Mouse (Mus musculus) thymus, postnatal 36 days (tissue): ENCODE measurements around the gene Rpl23.
"Not testable (repeated sequence)": the region's sequence is repeated elsewhere in the genome, so short reads cannot be mapped to it uniquely, and the experiment has no call there.

Experiments used
- DNase-seq, 2 experiments: peaks; one replicate each; pipeline ENCODE4 v3.0.0; 2022; ENCODE audit warnings: mixed read lengths in 2 of 2

Gene Rpl23

DNA sequence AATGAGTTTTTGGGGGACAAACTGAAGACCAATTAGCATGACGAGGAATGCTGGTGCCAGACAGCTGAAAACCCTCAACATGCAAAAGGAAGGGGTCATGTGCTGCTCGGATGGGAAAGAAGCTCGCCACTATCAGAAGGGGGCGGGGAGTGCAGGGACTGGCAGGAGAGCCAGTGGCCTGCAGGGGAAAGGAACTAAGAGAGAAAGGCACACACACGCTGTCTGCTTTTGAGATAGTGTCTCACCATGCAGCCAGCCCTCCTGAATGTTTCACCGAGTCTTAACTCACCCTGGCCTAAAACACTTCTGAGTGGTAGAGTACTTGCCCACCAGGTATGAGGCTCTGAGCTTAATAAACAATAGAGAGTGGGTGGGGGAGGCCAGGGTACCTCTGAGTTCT is 23.3 kb downstream of the Rpl23 start:
- no peak for DNase-seq

DNA sequence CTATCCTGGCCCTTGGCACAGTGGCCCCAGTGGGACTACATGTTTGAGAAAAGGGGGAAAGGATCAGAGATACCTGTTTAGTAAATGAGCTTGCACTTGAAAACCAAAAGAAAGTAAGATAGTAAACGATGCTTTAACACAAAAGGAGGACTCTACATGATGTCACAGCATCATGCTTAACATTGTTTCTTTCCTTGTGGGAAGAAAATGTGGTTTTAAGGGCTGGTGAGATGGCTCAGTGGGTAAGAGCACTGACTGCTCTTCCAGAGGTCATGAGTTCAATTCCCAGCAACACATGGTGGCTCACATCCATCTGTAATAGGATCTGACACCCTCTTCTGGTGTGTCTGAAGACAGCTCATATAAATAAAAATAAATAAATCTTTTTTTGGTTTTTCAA is 24.1 kb downstream of the Rpl23 start:
- no peak for DNase-seq

DNA sequence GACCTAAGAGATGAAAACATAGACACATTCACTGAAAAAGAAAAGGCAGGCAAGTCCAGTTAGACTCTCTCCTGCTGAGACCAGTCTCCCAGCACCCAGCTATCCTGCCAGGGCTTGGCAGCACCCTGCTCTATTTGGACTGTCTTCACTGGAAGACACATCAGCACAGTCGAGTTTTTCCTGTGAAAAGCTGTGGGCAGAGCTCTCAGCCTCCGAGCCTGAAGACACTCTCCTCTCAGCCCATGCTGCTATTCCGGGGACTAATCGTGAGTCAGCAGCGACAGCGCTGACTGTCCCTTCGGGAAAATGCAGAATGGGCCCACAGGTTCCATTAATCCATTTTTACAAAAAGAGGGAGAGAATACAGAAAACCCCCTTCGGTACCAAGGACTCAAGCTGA is 29.0 kb downstream of the Rpl23 start:
- DNase-seq, result no peak

DNA sequence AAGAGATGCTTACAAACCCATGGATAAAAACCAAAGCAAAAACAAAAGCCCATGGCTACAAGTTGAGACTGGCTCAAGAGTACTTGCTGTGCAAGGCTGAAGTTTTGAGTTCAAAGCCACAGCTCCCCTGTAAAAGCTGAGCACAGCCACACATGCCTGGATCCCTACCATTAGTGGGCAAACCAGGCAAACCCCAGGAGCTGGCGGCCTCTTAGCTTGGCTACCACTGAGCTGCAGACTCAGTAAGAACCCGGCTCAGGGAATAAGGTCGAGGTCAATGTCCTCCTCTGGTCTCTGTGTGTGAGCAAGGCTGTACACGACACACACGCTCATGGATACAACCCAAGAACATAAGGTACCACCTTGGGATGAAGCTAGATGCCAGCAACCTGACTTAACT is 33.7 kb downstream of the Rpl23 start:
- no peak for DNase-seq

DNA sequence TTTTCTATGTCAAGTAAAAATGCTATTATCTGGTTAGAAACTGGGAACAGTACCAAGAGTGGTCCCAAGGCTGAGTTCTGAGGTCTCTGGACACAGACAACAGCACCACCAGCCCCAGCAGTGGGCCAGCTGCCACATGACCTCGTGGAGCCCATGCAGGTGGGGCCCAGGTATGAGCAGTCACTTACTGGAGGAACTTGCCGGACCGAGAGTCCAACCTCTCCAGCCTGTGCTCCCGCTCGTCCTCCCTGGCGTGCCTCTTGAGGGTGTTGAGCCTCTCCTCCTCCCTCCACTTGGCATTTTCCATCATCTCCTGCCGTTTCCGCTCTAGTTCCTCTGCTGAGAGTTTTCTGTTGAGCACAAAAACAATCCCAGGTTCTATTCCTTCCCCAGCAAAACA is 34.5 kb downstream of the Rpl23 start:
- no peak for DNase-seq

DNA sequence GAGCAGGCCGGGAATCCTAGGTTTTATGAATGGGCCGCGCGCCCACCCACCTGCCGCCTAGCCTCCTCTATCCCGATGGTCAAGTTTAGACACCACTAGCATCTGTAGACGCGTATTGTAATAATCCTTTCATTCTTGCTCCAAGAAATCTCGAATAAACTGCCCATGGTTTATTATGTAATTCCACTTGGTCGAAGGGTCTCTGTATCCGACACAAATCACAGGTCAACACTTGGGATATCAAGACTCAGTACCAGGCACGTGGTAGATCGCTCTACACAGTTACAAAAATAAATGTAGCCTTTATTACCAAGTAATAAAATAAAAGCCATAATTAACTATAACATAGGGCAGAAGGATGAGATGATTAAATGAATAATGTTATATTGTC is 36.9 kb downstream of the Rpl23 start:
- no peak for DNase-seq

DNA sequence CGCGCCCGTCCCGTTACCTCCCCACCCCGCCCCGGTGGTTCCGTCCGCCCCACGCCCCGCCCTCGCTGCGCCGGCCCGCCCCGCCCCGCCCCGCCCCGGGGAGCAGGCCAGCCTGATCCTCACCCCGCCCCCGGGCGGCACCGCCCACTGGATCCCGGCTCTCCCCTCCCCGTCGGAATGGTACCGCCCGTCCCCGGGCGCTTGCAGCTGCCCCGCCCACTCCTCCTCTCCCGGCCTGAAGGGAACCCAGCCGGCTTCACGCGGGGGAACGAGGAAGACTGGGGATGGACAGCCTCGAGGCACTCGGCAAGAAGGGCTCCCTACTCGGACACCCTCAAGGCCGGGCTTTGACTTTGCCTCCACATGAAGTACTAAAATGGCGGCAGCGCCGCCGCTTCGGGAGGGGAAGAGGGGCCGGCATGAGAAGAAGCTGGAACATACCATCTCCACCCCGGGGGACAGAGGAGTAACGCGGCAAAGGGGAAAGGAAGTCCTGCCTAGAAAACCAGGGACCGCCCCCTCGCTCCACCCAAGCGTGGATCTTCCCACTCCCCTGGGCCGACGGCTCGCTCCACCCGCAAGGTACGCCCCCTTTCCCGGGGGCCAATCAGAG is 37.4 kb downstream of the Rpl23 start:
- DNase-seq, result peak; percentile 99

DNA sequence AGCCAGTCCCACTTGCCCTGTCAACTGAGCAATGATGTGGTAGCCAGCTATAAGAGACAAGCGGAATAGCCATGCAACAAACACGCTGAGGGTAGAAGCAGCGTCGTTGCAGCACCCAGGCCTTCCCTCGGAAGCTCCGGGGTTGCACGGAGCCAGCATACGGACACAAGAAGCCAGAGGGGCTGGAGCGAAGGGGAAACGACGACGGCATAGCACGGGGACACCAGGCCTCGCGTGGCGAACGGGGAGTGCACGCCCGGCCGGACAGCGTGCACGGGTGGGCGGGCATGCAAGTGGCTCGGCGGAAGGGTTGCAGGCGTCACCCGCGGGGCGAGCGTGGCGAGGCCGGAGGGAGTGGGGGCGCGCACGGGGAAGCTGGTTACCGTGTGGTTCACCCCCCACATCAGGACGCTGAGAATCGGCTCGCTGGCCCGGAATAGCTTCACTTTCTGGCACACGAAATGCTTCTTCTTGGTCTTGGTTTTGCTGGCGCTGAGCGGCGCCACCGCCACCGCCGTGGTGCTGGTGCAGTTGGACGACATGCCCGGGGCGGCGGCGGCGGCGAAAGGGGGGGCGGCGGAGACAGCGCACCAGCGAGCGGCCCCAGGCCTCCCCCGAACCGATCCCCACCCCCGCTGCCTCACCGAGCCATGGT is 38.0 kb downstream of the Rpl23 start, which contains the start of gene Pip4k2b:
Pip4k2b (minus strand) TSS at position 642 of the 655 bp plus-strand sequence.
- no peak for DNase-seq

DNA sequence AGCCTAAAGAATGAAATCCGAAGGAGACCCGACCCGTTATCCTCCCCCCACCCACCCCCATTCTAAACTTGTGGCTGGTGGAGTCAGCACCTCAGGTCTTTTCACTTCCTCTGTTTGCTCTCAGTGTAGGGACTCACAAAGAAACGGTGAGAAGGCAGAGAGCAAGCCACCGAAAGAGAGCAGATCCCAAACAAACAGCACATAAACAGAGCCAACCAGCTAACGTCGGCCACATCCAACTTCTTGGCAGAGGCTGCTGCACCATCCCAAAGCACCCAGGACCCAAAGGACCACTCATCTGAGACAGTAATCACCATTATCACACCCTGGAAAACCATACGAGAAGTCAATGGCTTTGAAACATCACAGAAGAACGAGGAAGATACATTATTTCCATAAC is 38.8 kb downstream of the Rpl23 start:
- DNase-seq, result peak in 1 of 2 experiments; percentile 34

DNA sequence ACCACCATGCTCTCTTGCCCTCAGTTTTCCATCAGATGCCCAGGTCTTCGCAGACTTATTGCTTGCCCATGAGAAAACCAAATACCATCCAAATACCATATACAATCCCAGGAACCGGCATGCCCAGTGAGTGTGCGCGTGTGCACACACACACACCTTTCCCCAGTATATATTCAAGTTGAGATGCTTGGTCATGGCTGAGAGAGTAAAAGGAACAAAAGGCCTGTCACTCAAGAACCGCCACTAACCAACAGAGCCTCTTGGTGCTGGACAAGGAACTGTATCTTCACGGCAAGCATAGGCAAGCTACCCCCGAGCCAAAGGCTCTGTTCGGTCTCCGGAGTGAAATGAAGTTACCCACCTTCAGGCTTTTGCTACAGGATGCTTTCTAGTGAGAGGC is 39.6 kb downstream of the Rpl23 start:
- DNase-seq, result no peak

DNA sequence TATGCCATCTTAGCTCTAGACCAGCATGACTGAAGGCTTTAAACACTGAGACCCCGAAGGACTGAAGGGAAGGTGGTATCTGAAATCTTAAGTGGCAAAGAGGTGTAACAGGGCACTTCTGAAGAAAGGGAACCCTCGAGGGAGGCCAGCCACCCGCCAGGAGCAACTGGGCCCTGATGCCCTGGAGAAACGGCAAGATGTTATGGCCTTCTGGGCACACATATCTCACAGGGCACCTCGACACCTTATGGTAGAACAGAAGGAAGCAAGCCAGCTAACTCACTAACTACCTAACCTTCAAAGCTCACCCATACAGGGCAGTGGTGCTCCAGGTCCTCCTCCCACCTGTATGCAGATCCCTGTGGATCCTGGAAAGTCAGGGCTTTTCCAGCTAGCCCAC is 40.1 kb downstream of the Rpl23 start:
- DNase-seq, result no peak

DNA sequence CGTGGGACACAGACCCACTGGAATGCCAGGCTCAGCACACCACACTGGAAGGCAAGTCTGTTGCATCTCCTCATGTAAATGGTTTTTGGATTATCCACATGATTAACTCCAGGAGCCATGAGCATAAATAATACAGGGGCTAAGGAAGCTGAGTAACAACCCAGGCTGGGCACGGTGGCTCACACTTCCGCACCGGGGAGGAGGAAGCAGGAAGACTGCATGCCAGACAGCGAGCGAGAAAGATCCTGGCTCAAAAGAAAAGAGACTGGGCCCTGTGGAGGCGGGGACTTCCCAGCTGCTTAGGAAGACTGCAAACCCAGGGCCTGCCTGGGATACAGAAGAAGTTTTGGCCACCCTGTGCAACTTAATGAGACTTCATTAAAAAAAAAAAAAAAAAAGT is 42.0 kb downstream of the Rpl23 start:
- DNase-seq, result peak; percentile 25 to 44

DNA sequence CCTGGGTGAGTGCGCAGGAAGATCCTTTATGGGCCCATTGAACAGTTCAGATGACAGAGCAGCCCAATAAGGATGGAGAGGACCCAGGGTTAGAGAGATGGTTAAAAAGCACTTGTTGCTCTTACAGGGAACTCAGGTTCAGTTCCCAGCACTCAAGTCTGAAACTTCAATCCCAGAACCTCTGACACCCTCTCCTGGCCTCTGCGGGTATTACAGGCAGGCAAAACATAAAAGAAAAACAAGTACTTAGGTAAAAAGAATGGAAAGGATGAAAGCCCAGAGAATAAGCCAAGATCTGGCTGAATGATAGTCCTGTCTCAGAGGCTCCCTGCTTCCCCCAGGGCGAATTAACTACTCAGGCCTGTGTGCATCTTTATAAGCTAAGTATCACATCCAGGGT is 43.1 kb downstream of the Rpl23 start:
- DNase-seq, result no peak

DNA sequence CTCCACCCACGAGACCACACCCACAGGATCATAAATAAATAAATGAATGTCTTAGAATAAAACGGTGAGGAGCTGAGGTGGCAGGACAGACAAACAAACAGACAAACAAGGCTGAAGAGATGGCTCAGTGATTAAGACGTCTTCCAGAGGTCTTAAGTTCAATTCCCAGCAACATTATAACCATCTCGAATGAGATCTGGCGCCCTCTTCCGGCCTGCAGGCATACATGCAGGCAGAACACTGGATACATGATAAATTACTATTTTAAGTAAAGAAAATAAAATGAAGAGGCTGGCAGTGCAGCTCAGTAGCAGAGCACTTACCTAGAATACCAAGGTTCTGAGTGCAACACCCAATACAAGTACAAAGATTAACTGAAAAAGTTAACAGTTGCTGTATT is 43.5 kb downstream of the Rpl23 start:
- DNase-seq, result no peak

DNA sequence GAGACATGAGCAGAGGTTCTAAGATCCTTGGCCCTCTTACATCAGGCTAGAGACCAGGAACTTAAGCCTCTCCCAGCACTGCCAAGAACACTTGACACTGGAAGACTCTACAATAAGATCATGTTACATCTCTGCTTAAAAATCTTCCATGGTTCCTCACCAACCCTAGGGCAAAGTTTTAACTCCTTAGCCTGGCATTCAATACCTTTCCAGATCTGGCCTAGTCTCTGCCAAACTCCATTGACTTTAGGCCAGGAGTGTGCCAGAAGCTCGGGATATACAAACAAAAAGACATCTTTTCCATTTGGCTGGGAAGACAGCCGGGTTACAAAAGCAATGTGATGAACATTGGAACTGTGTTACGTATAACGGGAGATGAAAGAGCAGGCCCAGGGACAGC is 44.6 kb downstream of the Rpl23 start:
- DNase-seq, result no peak

DNA sequence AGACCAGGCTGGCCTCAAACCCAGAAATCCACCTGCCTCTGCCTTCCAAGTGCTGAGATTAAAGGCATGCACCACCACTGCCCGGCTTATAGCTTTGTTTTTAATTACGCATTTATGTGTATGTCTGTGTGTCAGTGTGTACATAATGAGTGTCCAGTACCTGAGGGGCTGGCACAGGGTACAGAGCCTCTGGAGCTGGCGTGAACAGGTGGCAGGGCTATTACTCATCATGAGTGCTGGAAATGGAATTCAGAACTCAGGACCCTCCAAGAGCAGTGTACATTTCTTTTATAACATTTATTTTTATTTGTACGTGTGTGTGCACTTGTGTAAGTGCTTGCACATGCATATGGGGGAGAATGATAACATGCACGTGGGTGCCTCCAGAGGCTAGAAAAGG is 45.6 kb downstream of the Rpl23 start:
- no peak for DNase-seq

DNA sequence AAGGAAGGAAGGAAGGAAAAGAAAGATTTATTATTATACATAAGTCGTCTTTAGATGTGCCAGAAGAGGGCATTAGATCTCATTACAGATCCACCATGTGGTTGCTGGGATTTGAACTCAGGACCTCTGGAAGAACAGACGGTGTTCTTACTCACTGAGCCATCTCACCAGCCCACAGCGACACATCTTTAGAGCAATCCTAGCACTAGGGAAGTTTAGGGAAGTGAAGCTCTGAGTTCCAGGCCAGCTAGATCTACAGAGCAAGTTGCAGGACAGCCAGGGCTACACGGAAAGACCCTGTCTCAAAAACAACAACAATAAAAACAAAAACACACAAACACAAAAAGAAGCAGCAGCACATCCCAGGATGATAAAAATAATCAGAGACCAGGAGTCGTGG is 47.4 kb downstream of the Rpl23 start:
- DNase-seq, result not testable (repeated sequence)

DNA sequence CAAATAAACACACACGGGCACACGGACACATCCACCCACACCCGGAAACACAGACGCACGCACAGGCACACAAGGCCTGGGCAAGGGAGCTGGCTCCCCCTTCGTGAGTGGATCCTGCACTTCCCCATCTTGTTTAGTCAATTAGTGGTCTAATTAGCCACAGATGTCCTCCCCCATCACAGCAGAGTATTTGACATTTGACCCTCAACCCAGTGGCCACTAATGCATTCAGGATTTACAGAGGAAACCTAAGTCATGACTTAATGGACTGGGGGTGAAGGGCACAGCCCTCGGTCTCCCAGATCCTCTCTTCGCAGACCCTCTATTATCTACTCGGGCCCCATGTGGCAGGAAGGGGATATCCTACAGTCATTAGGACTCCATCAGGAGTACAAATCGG is 48.5 kb downstream of the Rpl23 start:
- no peak for DNase-seq

DNA sequence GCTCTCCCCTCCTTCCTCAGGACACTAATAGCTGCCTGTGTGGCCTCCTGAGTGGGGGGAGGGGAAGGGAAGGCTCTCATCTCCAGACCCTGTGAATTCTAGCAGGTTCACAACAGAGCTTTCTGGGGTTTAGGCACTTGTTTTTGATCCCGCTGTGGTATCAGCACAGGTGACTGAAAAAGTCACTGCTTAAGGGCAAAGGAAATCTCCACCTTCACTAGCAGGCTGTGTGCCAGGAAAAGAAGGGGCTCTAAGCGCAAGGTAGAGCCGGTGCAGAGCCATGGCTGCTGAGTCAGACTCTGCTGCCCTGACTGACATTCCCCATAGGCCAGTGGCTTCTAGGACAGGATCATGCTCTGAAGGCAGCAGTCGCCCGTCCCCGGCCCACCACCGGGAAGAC is 53.5 kb downstream of the Rpl23 start:
- DNase-seq, result no peak

DNA sequence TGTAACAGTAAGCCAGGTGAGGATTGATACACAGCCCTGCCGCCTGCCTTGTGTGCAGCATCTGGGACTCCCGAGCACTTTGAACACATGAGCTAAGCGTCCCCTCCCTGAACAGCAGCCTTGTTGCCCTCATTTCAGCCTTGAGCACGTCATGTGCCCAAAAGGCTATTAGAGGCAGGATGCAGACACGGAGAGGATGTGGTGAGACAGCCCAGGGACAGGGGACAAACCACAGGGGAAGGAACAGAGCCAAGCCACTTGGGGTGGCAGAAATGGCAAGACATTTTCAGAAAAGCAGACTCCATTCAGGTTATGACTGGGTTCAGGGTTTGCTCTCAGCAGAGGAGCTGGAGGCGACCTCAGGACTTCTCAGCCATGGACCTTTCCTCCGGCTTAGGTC is 53.9 kb downstream of the Rpl23 start:
- DNase-seq, result peak; percentile 44 to 60
